Mouse (Mus musculus): ENCODE results near the gene Ncoa5.

The Ncoa5 gene

DNA sequence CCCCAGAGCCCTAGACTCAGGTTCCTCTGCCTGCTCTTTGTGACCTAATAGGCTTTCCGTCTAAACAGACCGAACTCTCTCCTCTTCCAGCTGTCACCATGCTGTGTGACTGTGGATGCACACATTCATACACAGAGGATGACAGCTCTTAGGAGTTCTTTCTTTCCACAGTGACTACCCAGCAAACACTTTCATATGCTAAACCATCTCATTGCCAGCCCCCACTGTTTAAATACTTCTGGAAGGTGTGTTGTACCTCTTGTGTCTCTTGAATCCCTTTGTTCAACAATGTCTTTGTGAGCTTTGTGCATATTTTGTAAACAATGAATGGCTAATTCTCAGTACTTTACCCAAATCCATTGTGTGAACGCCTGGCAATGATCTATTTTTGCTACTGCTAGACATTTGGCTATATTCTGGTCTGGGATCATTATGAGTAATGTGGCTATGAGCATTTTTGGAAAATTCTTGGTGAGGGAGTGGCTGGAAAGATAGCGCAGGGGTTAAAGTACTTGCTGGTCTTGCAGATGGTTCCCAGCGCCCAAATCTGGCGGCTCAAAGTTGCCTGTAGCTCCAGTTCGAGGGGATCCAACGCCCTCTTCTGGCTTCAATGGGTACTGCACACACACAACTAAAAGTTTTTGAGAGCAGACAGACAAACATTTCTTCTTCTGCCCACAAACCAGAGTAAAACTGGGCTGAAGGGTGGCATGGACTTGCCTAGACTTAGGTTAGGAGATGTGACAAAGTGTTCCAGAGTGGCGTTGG, 76.9 kb downstream of the Ncoa5 start:
- no peak for DNase-seq (ENCODE audit: low spot score)

DNA sequence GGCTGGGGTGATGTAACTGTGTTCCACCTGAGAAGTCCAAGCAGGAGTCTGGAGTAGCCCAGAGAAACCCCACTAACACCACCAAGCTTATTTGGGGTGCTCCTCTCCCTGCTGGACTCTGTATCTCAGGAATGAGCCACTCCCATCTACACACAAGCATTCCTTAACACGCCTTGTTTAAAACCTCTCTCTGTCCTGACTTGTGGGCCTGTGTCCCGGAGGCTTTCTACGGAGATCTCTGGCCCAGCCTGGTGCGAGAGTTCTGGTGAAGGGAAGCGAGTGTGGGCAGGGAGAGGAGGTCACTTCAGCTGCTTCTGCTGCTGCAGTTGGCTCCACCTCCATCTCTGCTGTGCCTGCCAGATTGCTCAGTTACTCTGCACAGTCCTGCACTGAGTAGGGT, 78.5 kb downstream of the Ncoa5 start:
- DNase-seq (ENCODE audit: low spot score), result no peak

DNA sequence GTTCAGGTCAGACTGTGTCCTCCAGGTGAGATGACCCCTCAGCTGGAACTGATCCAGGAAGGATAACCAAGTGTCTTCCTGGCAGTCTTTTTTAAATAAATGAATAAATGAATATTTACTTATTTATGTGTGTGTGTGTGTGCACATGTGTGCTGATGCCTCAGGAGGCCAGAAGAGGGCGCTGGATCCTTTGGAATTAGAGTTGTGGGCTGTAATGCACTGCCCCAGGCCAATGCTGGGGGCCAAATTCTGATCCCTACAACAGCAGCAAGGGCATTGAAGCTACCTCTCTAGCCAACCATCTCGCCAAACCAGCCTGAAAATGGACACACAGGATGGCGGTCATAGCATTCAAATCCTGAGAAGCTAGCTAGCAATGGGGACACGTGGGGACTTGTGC, 78.9 kb downstream of the Ncoa5 start:
- no peak for DNase-seq (ENCODE audit: low spot score)

DNA sequence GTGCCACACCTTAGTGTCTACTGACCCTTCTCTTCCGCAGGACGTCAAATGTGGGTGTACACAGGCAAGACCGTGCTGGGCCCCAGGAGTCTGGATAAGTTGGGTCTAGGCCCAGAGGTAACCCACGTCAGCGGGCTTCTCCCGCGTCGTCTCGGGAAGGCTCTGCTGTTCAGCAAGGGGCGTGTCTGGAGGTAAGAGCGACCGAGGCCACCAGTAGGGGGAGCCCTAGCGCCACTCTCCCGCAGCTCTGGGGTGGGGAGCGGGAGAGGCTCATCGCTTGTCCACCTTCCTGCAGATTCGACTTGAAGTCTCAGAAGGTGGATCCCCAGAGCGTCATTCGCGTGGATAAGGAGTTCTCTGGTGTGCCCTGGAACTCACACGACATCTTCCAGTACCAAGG, 81.4 kb downstream of the Ncoa5 start:
- no peak for DNase-seq (ENCODE audit: low spot score)

DNA sequence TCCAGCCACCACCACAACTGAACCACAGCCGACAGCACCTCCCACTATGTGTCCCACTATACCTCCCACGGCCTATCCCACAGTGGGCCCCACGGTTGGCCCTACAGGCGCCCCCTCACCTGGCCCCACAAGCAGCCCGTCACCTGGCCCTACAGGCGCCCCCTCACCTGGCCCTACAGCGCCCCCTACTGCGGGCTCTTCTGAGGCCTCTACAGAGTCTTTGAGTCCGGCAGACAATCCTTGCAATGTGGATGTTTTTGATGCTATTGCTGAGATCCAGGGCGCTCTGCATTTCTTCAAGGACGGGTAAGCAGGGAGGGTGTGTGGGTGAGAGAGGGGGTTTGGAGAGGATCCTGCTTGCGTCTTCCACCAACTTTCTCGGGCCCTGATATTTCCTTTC, 82.2 kb downstream of the Ncoa5 start:
- no peak for DNase-seq (ENCODE audit: low spot score)

DNA sequence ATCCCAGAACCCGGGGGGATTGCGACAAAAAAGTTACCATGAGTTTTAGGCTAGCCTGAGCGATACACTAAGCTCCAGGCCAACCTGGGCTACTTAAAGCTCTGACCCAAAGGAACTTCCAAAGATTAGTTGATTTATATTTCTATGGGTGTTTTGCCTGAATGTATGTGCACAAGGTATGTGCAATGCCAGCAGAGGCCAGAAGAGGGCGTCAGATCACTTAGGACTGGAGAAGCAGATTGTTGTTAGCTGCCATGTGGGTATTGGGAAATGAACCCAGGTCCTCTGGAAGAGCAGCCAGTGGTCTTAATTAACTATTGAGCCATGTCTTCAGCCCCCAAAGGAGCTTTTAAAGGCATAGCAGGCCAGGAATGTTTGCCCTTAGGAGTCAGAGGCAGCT, 82.9 kb downstream of the Ncoa5 start:
- no peak for DNase-seq (ENCODE audit: low spot score)

DNA sequence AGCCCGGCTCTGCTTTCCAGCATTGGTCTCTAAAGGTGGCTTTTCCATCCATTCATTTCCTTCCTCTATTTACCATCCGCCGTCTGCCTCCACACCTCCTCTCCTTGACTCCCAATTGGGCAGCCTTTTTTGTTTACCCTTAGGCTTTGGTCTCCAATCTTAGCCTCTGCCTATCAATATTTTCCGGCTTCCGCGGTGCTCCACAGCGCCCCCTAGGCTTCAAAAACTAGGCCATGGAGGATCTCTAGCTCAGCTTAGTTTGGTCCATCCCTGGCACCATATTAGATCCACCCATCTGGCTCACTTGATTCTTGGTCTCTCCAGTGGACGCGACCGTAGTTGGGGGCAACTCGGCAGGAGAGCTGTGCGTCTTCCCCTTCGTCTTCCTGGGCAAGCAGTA, 84.2 kb downstream of the Ncoa5 start:
- no peak for DNase-seq (ENCODE audit: low spot score)
